Comparison of ENCODE assay signal across 11 mouse cellular contexts in the genomic region with DNA sequence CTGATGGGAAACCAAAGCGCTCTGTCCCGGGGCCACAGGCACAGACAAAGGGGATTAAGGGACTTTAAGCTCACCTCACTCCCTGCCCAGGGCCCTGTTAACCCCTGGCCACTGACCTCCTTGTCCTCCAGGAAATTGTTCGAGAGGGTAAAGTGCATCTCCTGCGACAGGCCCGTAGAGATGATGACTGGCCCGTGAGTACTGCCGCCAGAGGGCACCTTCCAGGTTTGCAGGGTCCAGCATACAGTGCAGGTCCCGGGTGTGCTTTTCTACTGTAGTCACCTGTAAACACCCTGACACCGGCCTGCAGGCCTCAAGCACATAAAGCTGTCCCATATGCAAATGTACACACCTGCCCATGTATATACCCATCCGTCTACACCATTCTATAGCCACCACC. TPM values are rescaled to one million over a fixed set of nuclear protein-coding genes. Genes with fewer than 3 reads are reported as not detected.
A peak's percentile ranks its signal among the peaks of the same experiment; 100 is the strongest.
DNase-seq lines count a peak whose midpoint lies in the region; ATAC-seq and TF ChIP-seq lines count a peak whose summit lies in the region.
"Had no signal": no experiment of that assay in that cellular context is flagged by ENCODE, and none has a peak within 500 bp of the region (broad histone marks: within the 10 kb centered on the region; RNA-seq: fewer than 3 reads in every experiment).

No protein-coding gene starts in this region.

- no peak overlapping the region for H3K27ac ChIP-seq in liver, embryonic 14.5 days
- no peak overlapping the region for H3K27ac ChIP-seq in liver, embryonic 16.5 days (ENCODE audit: low read length)
- H3K27ac ChIP-seq in embryonic facial prominence, embryonic 10.5 days (replicated peaks), result no peak overlapping the region
- H3K27ac ChIP-seq: hindbrain, embryonic 15.5 days had no signal

- H3K4me1 ChIP-seq in liver, embryonic 14.5 days (replicated peaks; ENCODE audit: control insufficient read depth in 2 of 2, insufficient read depth in 2 of 2, low read length in 1 of 2), result peaks cover 0 to 3% of the 10 kb centered on the region in 2 experiments; a peak in 1 of 4 replicates
- no peaks in the 10 kb centered on the region; the same call in 1 of the 2 replicates for H3K4me1 ChIP-seq in liver, embryonic 16.5 days (ENCODE audit: control insufficient read depth, low read depth, low read length)
- peaks cover 7% of the 10 kb centered on the region for H3K4me1 ChIP-seq in embryonic facial prominence, embryonic 10.5 days
- H3K4me1 ChIP-seq: hindbrain, embryonic 15.5 days had no signal

- TF ChIP-seq EP300 in liver, embryonic 14.5 days (IDR thresholded peaks at IDR 0.05; ENCODE audit: low read depth), result no peak

- H3K27me3 ChIP-seq in liver, embryonic 14.5 days (ENCODE audit: control insufficient read depth, insufficient read depth, low read length), result no peaks in the 10 kb centered on the region
- H3K27me3 ChIP-seq in liver, embryonic 16.5 days (ENCODE audit: control insufficient read depth, insufficient read depth, low read depth, low read length), result no peaks in the 10 kb centered on the region
- H3K27me3 ChIP-seq in embryonic facial prominence, embryonic 10.5 days (replicated peaks; ENCODE audit: low read depth, poor library complexity, severe bottlenecking), result no peaks in the 10 kb centered on the region
- H3K27me3 ChIP-seq: hindbrain, embryonic 15.5 days had no signal

- no peak for TF ChIP-seq POLR2A in brain, embryonic 14.5 days (IDR thresholded peaks at IDR 0.05; ENCODE audit: borderline replicate concordance, extremely low read depth, insufficient read depth, insufficient read length, poor library complexity, severe bottlenecking)

- ATAC-seq in liver, embryonic 14.5 days (ENCODE audit: insufficient read depth), result no peak
- ATAC-seq in liver, embryonic 16.5 days (ENCODE audit: low read depth), result 0 out of 2 replicates have a peak, but pooled peaks have one; percentile 27

- no peaks in the 10 kb centered on the region for H3K36me3 ChIP-seq in liver, embryonic 14.5 days (replicated peaks; ENCODE audit: control insufficient read depth, insufficient read depth, low read depth)
- no peaks in the 10 kb centered on the region for H3K36me3 ChIP-seq in liver, embryonic 16.5 days (ENCODE audit: control insufficient read depth, insufficient read depth)
- no peaks in the 10 kb centered on the region for H3K36me3 ChIP-seq in embryonic facial prominence, embryonic 10.5 days (replicated peaks)
- H3K36me3 ChIP-seq: hindbrain, embryonic 15.5 days had no signal

- no peak overlapping the region for H3K9ac ChIP-seq in liver, embryonic 14.5 days (replicated peaks)
- H3K9ac ChIP-seq in liver, embryonic 16.5 days (ENCODE audit: low read depth, low read length), result no peak overlapping the region
- H3K9ac ChIP-seq: hindbrain, embryonic 15.5 days had no signal

- H3K9me3 ChIP-seq in liver, embryonic 14.5 days (ENCODE audit: control insufficient read depth, low read length), result no peaks in the 10 kb centered on the region
- no peaks in the 10 kb centered on the region for H3K9me3 ChIP-seq in liver, embryonic 16.5 days (replicated peaks; ENCODE audit: control insufficient read depth, low read length)
- no peaks in the 10 kb centered on the region for H3K9me3 ChIP-seq in embryonic facial prominence, embryonic 10.5 days
- H3K9me3 ChIP-seq: hindbrain, embryonic 15.5 days had no signal

- peak; percentile 58 for TF ChIP-seq CTCF in liver, embryonic 14.5 days (IDR thresholded peaks at IDR 0.05; ENCODE audit: low read depth)
- TF ChIP-seq CTCF in brain, embryonic 14.5 days (IDR thresholded peaks at IDR 0.05; ENCODE audit: borderline replicate concordance, extremely low read depth, insufficient read depth, insufficient read length), result peak; percentile 42

- H3K4me2 ChIP-seq in liver, embryonic 14.5 days (ENCODE audit: low read depth), result no peak overlapping the region
- no peak overlapping the region for H3K4me2 ChIP-seq in liver, embryonic 16.5 days (ENCODE audit: low read depth, low read length)
- H3K4me2 ChIP-seq: hindbrain, embryonic 15.5 days had no signal

- H3K4me3 ChIP-seq in liver, embryonic 14.5 days (ENCODE audit: insufficient read depth in 1 of 2, low read depth in 2 of 2, low read length in 2 of 2), result no peak overlapping the region
- H3K4me3 ChIP-seq in liver, embryonic 16.5 days (ENCODE audit: low read depth, low read length), result no peak overlapping the region
- H3K4me3 ChIP-seq in embryonic facial prominence, embryonic 10.5 days, result no peak overlapping the region
- H3K4me3 ChIP-seq: erythroblast, embryonic 14.5 days; hindbrain, embryonic 15.5 days had no signal

- 47% methylated on average over 10 of the region's 10 CpGs for WGBS in liver, embryonic 14.5 days (ENCODE audit: insufficient replicate concordance)
- WGBS in liver, embryonic 16.5 days (ENCODE audit: insufficient replicate concordance), result 50% methylated on average over 10 of the region's 10 CpGs
- 40% methylated on average over 10 of the region's 10 CpGs for WGBS in embryonic facial prominence, embryonic 10.5 days

- DNase-seq in embryo, embryonic 10 days (ENCODE audit: low spot score), result peak; percentile 16
- DNase-seq in embryo, embryonic 9.5 days (ENCODE audit: extremely low spot score), result no peak
- no peak for DNase-seq in liver, embryonic 14.5 days (ENCODE audit: low read depth in 3 of 3, low spot score in 3 of 3)
- no peak for DNase-seq in liver
- DNase-seq in brain, embryonic 14.5 days (ENCODE audit: low read depth), result peak; percentile 12
- DNase-seq in ovary, postnatal 36 days (ENCODE audit: low spot score), result no peak
- no peak for DNase-seq in embryonic facial prominence, embryonic 10.5 days (ENCODE audit: low spot score)
- DNase-seq: gastrocnemius, postnatal 25 days had no signal

RNA-seq across cellular contexts. Expression of a gene that starts 18.7 kb away (rescaled TPM):
- polyA plus RNA-seq in liver, embryonic 14.5 days (2012; rRNA removed), result 5.4 and 6.7 TPM in 2 replicates
- 9.0 and 9.5 TPM in 2 replicates for polyA plus RNA-seq in liver, embryonic 14.5 days (2014; fragmentation: Nextera tagmentation; extraction: Ambion mirVana)
- polyA plus RNA-seq in brain, embryonic 14.5 days (2012; rRNA removed), result 25.7 and 46.5 TPM in 2 replicates
- polyA plus RNA-seq in liver, embryonic 16.5 days (2015; fragmentation: Nextera tagmentation; extraction: Ambion mirVana), result 10.8 and 13.3 TPM in 2 replicates
- polyA plus RNA-seq in embryonic facial prominence, embryonic 10.5 days (2016; fragmentation: Nextera tagmentation; extraction: Ambion mirVana), result 44.0 and 46.2 TPM in 2 replicates

RNA-seq across cellular contexts. Expression of a gene that starts 24.7 kb away (rescaled TPM):
- 15.7 and 16.3 TPM in 2 replicates for polyA plus RNA-seq in liver, embryonic 14.5 days (2012; rRNA removed)
- polyA plus RNA-seq in liver, embryonic 14.5 days (2014; fragmentation: Nextera tagmentation; extraction: Ambion mirVana), result 17.6 and 18.0 TPM in 2 replicates
- 152 and 169 TPM in 2 replicates for polyA plus RNA-seq in brain, embryonic 14.5 days (2012; rRNA removed)
- polyA plus RNA-seq in liver, embryonic 16.5 days (2015; fragmentation: Nextera tagmentation; extraction: Ambion mirVana), result 28.2 and 30.4 TPM in 2 replicates
- 64.9 and 72.0 TPM in 2 replicates for polyA plus RNA-seq in embryonic facial prominence, embryonic 10.5 days (2016; fragmentation: Nextera tagmentation; extraction: Ambion mirVana)

RNA-seq across cellular contexts. Expression of a gene that starts 26.2 kb away (rescaled TPM):
- polyA plus RNA-seq in liver, embryonic 14.5 days (2012; rRNA removed), result not detected in 2 replicates
- not detected in 2 replicates for polyA plus RNA-seq in liver, embryonic 14.5 days (2014; fragmentation: Nextera tagmentation; extraction: Ambion mirVana)
- polyA plus RNA-seq in brain, embryonic 14.5 days (2012; rRNA removed), result not detected in 2 replicates
- 0.05 TPM in 1 of 2 replicates, not detected in the other for polyA plus RNA-seq in liver, embryonic 16.5 days (2015; fragmentation: Nextera tagmentation; extraction: Ambion mirVana)
- 0.25 and 0.66 TPM in 2 replicates for polyA plus RNA-seq in embryonic facial prominence, embryonic 10.5 days (2016; fragmentation: Nextera tagmentation; extraction: Ambion mirVana)
- polyA plus RNA-seq: erythroblast, embryonic 14.5 days had no signal

Comparison
In these comparisons a context has a peak if more than half of its experiments do, and no peak if none do; other contexts are left out.
1. DNase-seq: peak in embryo, embryonic 10 days (single experiment) and brain, embryonic 14.5 days (single experiment); none in embryo, embryonic 9.5 days (single experiment), liver, embryonic 14.5 days (0 of 3), liver (single experiment), ovary, postnatal 36 days (single experiment) and embryonic facial prominence, embryonic 10.5 days (single experiment).